Mouse (Mus musculus) neural tube, postnatal 0 days (tissue): ENCODE data around the gene Olfr376. TPM values are rescaled to one million over a fixed set of nuclear protein-coding genes. Genes with fewer than 3 reads are reported as not detected.

Experiments used
- polyA plus RNA-seq: library from polyadenylated mRNA; unstranded; fragments of >200 nt; fragmentation: Nextera tagmentation; extraction: Ambion mirVana; gene quantifications from 2 replicates; pipeline ENCODE4 v1.2.1, GENCODE M21; 2015

Olfr376 gene
- polyA plus RNA-seq = not detected in 2 replicates

GRCm38 (mm10) chr11:73370946-73371345, at the start of gene Olfr376:
TSS of gene Olfr376 (plus strand) at chr11:73371246.

GRCm38 (mm10) chr11:73329442-73329841, 41.6 kb upstream of the Olfr376 start, which contains the start of the genes Aspa, Gm49340 and Spata22:
TSS of gene Aspa (minus strand) at chr11:73329596.
TSS of gene Gm49340 (plus strand) at chr11:73329741.
TSS of gene Spata22 (plus strand) at chr11:73329741.

GRCm38 (mm10) chr11:73350483-73350882, 20.6 kb upstream of the Olfr376 start, which contains the start of gene Olfr20:
TSS of gene Olfr20 (plus strand) at chr11:73350783.

GRCm38 (mm10) chr11:73399514-73399913, 28.5 kb downstream of the Olfr376 start, which contains the start of gene Olfr1:
TSS of gene Olfr1 (minus strand) at chr11:73399614.

Other genes starting within 250 kb of the Olfr376 start
- gene Haspin, start 233.0 kb upstream of the Olfr376 start, polyA plus RNA-seq = 1.5 and 1.6 TPM in 2 replicates
- gene P2rx5, start 210.8 kb upstream of the Olfr376 start, polyA plus RNA-seq = 1.7 and 2.3 TPM in 2 replicates
- gene Emc6, start 194.2 kb upstream of the Olfr376 start, polyA plus RNA-seq = 180 and 197 TPM in 2 replicates
- gene Tax1bp3, start 194.2 kb upstream of the Olfr376 start, polyA plus RNA-seq = 91.8 and 99.0 TPM in 2 replicates
- gene Ctns, start 172.2 kb upstream of the Olfr376 start, polyA plus RNA-seq = 13.8 and 17.1 TPM in 2 replicates
- 3.6 and 4.3 TPM in 2 replicates for gene Shpk, start 171.8 kb upstream of the Olfr376 start, polyA plus RNA-seq
- gene Trpv1, start 137.0 kb upstream of the Olfr376 start, polyA plus RNA-seq = 0.27 and 0.59 TPM in 2 replicates
- 0.35 and 0.36 TPM in 2 replicates for gene Trpv3, start 103.9 kb upstream of the Olfr376 start, polyA plus RNA-seq
- 10.9 and 13.3 TPM in 2 replicates for gene Aspa, start 41.6 kb upstream of the Olfr376 start, polyA plus RNA-seq
- gene Gm49340, start 41.5 kb upstream of the Olfr376 start, polyA plus RNA-seq = 0.08 TPM in 1 of 2 replicates, not detected in the other
- gene Spata22, start 41.5 kb upstream of the Olfr376 start, polyA plus RNA-seq = 0.23 and 0.28 TPM in 2 replicates
- 0.08 TPM in 1 of 2 replicates, not detected in the other for gene Olfr20, start 20.5 kb upstream of the Olfr376 start, polyA plus RNA-seq
- not detected in 2 replicates for gene Olfr1, start 28.4 kb downstream of the Olfr376 start, polyA plus RNA-seq
- gene Olfr378, start 57.2 kb downstream of the Olfr376 start, polyA plus RNA-seq = not detected in 2 replicates
- not detected in 2 replicates for gene Olfr380, start 86.3 kb downstream of the Olfr376 start, polyA plus RNA-seq
- not detected in 2 replicates for gene Olfr381, start 120.4 kb downstream of the Olfr376 start, polyA plus RNA-seq
- gene Olfr382, start 146.0 kb downstream of the Olfr376 start, polyA plus RNA-seq = not detected in 2 replicates
- gene Olfr385, start 221.8 kb downstream of the Olfr376 start, polyA plus RNA-seq = not detected in 2 replicates
- gene Olfr384, start 227.3 kb downstream of the Olfr376 start, polyA plus RNA-seq = not detected in 2 replicates